Mouse (Mus musculus) thymus, adult 2 months (tissue): ENCODE measurements around the gene Chn2.

Experiments
- CTCF ChIP-seq: fragments of 200-500 bp; IDR thresholded peaks from 2 replicates; pipeline ENCODE4 v1.5.1; 2012; ENCODE audit warnings: mild to moderate bottlenecking, control low read depth, low read length, moderate library complexity, borderline replicate concordance; ENCODE audit not compliant: control insufficient read depth, poor library complexity, insufficient read depth; ENCODE audit errors: extremely low read depth
- POLR2A ChIP-seq: fragments of 200-500 bp; IDR thresholded peaks from 2 replicates; pipeline ENCODE4 v1.6.1; 2012; ENCODE audit warnings: mild to moderate bottlenecking, low read length, control low read depth, moderate library complexity; ENCODE audit not compliant: control insufficient read depth, poor library complexity, insufficient read depth; ENCODE audit errors: extremely low read depth

DNA sequence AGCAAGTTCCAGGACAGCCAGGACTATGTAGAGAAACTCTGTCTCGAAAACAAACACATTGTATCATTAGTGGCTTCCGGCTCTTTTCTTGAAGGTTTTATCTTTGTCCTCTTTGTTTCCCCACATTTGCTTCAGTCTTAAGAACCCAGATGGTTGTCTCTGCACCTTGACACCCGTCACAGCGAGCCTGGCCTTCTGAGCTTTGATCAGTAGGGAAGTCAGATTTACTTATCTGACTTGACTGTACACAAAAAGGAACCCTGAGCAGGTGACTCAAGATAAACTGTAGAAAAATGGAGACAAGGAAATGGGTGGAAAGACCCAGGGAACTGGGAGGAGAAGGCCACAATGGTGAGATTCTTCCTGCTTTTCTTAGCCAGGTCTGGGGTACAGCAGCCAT lies 79.5 kb downstream of the Chn2 start:
- TF ChIP-seq CTCF (no peak), POLR2A (no peak)
